Mouse (Mus musculus): ENCODE data around the gene Trim9.

The Trim9 gene

DNA sequence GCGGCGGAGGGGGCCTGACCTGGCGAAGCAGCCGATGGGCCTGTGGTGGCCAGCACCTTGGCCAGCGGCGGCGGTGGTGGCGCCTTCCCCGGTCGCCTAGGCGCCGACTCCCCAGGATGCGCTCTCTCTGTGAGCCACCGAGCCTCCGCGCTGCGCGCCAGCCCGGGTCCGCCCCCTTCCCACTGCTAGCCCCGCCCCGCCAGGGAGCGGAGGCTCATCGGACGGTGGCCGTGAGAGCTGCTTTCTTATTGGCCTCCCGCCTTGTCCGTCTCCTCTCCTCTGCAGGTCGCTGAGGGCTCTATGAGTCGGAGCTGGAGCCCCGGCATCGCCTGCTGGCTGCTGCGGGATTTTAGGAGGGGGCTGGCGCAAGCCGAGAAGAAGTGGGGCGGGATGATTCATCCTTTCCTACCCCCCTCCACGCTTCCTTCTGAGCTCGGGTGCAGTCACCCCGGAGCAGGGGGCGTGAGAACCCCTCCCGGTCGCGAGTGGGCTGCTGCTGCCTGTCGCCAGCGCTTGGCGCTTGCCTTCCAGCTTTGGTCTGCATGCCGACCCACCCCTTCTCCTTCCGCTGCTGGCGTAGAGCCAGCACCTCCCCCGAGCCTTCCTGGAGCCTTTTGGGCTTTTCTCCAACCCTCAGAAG lies at the start of gene Trim9:
Trim9 (minus strand) TSS at position 413 of the 640 bp plus-strand sequence.
- peak; percentile 96 for DNase-seq

DNA sequence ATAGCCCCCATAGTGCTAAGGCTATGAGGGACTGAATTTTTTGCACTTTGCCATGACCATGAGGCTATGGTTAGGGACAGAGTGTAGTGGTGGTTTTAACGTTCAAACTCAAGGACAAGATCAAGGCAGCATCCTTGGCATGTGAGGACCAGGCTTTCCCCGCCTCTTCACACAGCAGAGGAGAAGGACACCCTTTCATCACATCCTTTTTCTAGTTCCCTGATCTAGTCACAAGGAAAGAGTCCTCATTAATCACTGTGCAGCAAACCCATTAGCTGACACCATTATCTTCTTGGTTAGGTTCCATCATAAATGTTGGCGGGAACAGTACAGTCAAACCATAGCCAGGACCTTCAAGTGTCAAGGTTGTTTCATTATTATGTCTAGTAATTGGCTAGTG lies 47.6 kb upstream of the Trim9 start:
- no peak for DNase-seq

DNA sequence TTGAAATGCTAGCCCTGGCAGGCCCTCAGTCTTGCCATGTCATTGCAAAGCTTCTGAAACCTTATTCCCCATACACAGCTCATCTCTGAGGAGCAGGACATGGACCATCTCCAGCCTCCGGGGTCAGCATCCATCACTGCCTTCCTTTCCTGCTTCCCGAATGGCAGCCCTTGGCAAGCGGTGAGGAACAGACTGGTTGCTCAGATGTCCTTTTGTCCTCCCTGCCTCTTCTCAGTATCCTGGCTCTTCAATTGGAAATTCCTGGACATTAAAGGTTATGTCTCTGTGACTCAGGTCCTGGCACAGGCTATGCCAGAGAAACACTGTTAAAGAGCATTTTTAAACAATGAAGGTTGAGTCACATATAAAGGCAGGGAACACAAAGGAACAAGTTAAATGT lies 43.8 kb upstream of the Trim9 start:
- DNase-seq: no peak

DNA sequence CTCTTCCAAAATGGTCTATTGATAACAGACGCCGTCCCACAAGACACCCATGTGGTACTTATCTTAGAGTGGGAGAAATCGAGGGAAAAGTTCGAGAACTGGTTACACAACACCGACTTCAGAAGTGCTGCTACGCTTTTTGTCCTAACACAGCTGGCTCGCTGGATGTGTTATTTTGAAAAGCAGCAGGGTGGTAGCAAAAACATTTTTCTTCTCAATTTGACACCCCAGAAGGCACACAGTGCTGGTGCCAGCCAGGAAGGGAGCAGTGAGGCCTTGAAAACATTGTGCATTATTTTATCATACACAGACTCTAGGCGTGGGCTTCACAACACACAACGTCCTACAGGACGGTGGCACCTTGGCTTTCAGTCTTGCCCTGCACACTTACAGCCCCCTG lies 27.6 kb upstream of the Trim9 start:
- DNase-seq: no peak

DNA sequence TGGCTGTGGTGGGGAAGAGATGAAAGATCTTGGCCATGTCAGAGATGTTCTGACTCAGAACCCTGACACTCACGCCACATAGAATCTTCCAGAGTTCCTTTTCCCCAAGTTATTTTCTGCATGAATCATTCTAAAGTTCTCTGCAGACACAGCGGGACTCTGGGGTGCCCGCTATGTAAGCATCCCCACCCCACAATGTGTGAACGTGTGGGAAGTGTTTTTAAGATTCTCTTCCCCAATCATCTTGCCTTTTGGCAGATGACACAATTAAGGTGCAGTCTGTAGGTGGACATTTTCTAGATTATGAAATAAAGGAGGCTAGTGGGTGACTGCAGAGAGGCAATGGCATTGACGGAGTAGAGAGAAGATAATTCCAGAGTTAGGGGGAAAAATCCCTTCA lies 25.5 kb upstream of the Trim9 start:
- DNase-seq: no peak

DNA sequence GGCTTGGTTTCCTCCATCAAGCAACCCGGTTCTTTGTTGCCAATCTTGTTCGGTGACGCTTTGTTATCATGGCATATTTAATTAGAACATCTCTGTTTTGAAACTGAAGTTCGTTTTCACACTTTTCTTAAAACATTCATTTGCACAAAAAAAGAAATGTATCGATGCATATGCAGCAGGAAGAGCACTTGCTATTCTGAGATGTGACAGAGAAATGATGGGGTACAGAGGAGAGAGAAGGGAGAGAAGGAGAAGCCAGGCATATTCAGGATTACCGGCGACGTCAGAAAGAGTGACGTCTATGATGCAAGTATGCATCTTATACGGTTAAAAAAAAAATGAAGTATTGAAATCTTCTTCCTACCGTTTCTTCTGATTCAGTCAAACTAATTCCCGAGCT lies 21.9 kb upstream of the Trim9 start:
- DNase-seq: no peak

DNA sequence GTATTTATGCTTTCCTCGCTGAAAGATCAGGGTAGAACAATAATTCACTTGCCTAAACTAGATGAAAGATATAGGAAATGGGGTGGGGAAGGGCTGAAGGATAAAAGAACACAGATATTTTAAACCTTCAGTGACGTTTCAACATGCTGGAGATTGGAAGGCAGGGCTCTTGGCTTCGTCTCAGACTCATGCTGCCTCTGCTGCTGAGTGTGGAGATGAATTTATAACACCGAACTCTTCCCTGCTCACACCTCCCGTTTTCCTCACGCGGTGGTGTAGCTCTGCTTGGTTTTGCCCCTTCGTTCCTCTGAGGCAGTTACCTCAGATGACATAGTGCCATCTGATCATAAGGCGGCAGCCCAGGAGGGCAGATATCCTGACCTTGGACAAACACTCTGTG lies 21.4 kb upstream of the Trim9 start:
- no peak for DNase-seq

DNA sequence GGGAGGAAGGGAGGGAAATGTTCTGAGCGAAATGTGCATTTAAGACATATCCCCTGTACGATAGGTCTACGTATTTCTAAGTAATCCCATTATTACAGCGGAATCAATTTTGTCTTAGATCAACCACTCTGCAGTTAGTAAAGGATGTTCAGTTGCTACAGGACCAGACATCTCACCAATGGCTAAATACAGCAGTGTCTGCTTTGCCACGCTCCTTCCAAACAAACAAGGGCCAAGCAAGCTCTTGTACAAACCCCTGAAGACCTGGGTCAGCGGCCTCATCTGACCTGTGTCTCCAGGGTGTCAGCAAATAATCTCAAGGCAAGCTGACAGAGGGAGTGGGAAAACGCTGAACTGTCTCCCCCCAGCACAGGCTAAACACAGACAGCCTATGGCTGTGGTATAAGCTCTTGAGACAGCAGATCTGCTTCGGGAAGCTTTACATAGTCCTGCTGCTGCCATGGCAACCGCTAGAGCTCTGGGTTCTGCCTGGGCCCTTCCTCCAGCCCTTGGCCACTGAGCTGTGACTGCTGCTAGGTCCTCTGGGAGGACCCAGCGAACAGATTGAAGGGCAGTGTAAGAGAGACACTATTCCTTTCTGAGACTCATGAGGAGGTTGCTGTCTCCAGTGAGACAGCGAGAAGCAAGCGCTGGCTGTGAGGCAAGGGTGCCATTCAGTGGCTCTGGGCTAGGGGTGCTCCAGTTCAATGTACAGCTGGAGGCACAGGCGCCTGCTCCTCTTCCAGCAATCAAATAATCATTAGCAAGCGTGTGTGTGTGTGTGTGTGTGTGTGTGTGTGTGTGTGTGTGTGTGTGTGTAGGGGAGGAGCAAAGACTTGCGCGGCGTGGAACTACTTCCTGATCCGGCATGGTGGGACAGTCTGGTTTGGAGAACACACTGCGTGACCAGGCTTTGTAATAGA lies 20.2 kb upstream of the Trim9 start:
- DNase-seq: peak; percentile 77

DNA sequence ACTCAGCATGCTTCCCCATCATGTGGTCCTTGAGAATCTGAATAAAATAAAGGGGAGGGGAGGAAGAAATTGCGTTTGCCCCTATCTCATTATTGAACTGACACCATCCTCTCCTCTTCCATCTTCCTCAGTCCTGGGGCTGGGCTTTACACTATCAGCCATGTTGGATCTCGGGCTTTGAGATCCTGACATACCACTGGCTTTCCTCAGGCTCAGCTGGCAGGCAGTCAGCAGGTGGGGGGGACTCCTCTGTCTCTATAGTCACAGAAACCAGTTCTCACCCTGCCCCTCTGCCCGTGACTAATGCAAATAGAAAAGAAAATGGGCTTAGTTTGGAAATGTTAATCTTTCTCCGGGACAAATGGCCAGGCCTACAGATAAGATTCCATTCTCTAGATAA lies 15.6 kb upstream of the Trim9 start:
- DNase-seq: no peak

DNA sequence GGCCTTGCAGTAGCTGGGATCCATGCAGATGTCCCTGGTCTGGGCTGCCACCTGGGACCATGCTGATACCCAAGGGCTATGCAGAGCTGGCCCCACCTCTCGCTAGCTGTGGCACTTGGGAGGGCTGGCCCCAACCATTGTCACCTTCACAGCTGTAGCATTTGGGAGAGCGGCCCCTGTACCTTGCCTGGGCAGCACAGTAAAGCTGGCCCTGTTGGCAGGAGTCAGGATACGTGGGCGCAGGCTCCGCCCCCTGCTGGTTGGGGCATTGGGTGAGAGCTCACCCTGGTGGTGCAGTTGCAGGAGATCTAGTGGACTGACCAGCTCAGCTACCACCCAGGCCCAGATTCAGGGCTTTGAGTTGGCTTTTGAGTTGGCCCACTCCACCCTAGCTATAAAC lies 12.9 kb upstream of the Trim9 start:
- DNase-seq: no peak

DNA sequence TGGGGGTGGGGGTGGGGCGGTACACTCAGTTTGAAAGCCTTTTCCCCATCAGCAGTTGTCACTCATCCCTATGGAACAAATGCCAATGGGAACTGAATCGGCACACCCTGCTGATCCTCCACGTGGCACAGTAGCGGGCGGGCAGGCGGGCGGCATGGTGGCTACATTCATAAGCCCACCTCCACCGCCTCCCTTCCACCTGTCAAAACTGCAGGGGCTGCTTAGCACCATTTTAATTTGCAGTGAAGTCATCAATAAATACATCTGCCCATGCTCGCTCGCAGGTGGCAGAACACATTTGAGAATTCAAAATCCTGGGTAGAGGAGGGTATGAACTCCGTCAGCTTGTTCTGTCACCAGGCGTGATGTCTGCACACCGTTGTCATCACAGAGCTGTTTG lies 12.0 kb upstream of the Trim9 start:
- no peak for DNase-seq

DNA sequence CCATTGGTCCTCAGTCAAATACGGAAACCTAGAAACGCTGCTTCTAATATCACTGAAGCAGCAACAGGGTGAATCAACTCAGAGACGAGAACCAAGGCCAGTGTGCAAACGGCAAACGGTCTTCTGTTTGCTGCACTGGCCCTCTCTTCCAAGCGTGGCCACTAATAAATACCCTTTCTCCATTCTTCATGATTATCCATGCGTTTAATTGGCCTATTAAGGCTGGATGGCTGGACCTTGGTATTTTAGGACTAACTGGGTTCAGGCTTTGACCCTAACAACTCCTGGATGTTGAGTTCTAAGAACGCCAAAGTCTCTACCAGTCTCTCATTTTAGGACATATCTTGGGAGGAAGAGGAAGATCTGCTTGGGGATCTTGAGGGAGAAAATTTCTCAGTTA lies 7.5 kb upstream of the Trim9 start:
- no peak for DNase-seq

DNA sequence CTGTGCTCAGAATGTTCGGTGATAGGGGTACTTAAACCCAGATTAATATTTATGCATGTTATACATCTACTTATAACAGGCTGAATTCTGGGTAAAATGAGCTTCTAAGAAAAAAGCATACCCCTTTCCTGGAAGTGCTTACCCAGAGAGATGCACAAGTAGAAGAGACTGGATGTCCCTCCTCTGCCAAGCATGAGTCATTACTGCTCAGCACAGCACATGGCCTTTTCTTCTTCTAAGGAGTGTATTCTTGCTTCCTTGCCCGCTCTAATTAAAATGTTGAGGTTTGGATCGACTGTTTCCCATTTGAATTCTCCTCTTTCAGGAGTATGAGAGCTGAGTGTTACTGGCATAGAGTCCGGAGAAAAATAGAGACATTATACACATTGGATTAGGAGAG lies 3.1 kb upstream of the Trim9 start:
- no peak for DNase-seq

DNA sequence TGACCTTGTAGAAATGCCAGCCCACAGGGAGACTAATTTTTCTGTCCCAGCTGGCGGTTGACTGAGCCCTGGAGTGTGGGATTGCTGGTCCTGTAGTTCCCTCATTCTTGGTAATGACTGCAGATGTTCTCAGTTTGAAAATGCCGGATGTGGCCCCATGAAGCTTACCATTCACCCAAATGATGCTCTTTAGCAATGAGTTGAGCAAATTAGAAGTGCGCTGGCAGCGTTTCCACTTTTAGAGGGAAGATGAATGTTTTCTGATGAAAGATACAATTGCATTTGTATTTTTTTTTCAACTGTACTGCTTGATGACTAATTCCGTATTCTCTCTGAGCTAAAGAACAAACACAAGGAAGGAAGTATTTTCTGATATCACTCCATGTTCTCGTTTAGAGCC lies 2.4 kb upstream of the Trim9 start:
- no peak for DNase-seq

DNA sequence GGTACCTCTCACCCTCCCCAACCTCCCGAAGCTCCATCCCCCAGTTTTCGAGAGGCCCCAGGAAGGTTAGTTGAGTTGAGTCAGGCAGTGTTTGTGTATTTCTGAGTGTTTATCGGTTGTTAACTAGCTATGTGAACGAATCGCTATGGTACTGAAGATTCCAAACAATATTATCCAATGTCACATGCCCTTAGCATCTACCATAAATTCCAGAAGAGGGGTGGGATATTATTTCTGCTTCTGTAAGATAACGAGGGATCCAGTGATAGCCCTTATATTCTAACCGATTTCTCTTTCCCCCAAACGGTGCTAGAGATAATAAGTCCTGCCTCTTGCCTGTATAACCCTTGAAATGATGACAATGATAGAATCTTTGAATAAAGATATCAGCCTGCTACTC lies 612 bp upstream of the Trim9 start:
- no peak for DNase-seq

DNA sequence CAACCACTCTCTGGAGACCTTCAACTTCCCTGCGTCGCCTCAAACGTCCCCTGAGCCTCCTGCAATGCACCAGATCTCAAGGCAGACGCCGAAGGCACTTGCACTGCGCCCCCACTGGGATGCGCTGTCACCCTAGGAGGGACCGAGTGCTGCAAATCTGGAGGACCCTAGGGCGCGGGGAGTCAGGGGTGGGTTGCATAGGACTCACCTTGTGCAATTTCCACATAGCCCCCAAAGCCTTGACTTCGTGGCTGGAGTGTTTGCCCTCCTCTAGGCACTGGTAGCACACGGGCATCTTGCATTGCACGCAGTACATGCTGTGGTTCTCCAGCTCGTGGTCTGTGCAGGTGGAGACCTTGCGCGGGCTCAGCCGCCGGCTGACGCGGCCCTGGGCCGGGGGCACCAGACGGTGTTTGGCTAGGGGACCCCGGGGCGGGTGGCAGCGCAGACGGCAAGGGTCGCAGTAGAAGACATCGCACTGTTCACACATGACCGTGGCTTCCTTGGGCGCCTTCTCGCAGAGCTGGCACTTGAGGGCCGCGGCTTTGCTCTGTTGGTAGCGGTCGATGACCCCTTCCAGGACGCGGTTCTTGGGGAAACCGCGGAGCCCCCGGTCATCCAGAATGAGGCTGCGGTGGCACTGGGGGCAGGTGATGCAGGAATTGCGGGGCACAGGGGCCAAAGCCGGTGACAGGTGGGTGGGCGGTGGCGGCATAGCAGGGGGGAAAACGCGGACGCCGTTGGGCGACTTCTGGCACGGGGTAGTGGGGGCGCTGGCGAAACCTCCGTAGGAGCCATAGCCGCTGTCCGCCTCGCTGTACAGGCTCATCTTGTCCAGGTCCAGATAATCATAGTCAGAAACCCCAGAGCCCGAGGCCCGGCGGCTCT lies 1.0 kb downstream of the Trim9 start:
- peak; percentile 45 for DNase-seq

DNA sequence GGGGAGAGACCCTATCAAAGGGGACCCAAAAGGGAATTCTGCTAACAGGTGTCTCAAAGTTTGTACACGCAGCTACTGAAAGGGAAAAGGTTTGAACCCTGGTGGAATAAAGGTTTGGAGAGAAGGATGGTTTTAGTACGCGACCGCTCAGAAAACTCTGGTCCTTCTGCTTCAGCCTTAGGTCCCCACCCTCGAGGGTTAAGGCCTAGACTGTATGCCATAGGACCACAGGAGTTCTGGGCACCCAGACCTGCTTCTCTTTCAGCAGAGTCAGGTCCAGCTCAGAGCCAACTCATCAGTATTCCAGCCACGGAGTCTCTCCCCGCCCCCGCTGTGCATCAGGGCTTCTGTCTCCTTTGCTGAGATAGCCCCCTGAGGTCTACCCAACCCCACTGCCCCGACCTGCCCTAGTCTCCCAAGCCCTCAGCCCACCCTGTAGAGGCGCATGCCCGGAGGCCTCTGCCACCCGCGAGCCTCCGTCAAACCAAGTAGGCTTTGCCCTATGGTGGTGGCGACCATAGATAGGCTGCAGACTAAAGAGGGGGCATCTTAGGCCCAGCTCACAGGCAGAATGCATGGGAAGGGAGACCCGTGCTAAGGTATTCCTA lies 1.8 kb downstream of the Trim9 start:
- peak; percentile 10 for DNase-seq

DNA sequence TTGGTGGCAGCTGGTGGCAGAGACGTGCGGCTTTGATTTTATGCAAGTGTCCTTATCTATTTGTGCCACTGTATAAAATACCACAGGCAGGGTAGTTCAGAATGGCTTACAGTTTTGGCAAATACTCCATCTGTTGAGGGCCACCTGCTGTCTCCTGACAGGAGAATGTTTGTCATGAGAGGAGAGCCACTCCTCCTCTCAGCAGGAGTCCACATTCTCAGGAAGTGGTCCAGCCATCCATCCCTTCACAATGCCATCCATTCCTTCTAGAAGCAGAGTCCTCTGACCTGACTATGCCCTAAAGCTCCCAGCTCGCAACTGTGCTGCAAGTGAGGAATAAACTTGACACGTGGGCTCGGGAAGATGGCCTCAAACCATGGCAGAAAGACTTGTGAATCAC lies 12.2 kb downstream of the Trim9 start:
- no peak for DNase-seq

DNA sequence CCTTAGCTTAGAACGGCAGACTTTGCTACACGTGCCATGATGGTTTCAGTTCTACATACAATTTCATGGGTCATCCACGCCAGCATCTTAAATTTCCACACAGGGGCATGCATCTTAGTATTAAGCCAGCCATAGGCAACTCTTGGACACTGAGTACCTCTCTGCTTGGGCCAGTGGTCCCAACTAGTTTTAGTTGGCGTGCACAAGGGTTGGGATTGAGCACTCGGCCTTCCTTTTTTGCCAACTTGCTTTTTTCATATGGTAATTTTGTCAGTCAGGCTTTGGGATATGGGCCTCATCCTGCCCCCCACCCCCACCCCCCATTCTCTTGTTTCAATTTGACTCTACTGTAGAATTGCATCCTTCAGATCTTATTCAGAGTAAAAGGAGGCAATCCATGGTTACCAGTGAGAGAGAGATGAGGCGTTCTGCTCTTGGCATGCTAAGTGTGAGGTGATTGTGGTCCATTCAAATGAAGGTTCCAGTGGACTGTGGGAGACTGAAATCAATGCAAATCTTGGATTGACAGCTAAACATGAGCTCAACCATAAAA lies 14.1 kb downstream of the Trim9 start:
- DNase-seq: no peak

DNA sequence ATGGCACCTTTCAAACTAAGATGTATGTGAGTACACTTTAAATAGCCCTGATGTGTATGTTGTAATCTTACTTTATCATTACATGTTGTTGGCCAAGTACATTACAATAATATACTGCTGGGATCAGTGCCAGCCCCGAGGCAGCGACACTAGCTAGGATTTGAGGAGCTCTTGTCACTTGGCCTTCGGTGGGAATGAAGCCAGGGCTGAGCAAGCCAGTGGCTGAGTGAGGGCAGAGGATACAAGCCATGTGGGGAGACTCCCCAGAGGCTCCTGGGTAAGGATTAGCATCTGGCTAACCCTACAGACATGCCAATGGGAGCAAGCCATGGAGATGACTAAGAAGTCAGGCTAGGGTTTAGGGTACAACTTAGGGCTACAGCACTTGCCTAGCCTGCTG lies 18.4 kb downstream of the Trim9 start:
- DNase-seq: no peak

DNA sequence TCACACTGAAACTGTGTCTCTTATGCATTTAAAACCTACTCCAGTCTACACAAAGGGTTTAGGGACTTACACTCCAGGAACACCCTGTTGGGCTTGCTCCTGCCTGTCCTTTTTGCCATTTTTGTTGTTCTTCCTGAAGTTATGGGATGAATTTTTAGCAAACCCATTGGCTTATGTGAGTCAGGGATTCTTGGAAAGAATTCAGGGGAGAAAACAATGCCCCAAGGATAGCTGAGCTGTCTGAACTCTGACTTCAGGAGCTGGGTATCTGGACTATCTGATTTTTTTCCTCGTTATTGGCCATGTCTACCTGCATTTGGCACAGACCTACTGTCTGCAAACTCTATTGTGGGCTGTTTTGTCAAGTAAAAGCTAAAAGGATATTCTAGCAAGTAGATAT lies 20.5 kb downstream of the Trim9 start:
- no peak for DNase-seq

DNA sequence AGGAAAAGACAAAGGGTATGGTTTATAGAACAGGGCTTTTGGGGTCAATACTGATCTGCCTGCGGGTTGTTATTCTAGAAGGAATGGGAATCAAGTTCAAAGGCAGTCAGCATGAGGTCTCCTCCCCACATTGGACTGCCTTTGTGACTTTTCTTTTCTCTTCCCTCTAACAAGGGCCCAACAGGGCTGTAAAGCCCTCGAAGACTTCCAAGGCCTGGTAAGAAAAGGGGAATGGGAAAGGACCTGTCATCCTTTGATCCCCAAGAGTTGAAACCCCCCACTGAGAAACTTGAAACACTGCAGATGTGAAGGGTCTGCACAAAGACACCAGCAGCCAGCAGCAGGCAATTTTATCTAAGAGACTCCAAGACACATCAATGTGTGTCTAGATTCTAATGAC lies 21.0 kb downstream of the Trim9 start:
- DNase-seq: no peak

DNA sequence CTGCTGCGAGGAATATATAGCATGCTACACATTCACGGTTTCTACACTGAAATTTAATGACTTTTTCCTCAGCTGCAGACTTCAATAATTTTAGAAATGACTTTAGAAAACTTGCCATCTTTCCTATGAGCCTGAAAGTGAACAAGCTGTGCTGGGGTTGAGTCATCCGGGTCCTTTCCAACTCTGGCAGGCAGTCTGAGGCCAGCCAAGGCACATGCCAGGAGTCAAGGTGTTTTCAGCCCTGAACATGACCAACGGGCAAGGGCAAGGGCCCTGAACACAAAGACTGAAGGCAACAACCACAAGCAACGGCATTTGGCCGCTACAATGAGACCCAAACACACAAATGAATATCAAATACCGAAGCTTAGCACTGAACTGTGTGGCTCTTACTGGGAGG lies 21.6 kb downstream of the Trim9 start:
- no peak for DNase-seq

Measured in kidney, postnatal 10 days (tissue).